Mouse (Mus musculus) stomach, embryonic 16.5 days (tissue): ENCODE measurements at regions not wholly inside any gene's neighbourhood (a gene's known extent, or its start where the extent isn't known, plus 50 kb on each side); places are given as distances from the start of the nearest gene placed in this dataset.

Experiments used
- ATAC-seq: fragments of 200-750 bp; cut with Nextera tagmentation; 2 replicates; pipeline ENCODE4 v1.8.0; 2017; ENCODE audit warnings: moderate number of reproducible peaks, moderate TSS enrichment; ENCODE audit not compliant: insufficient read depth, low FRiP score
- H3K27ac ChIP-seq: fragments of 300-500 bp; sonication (generic); 2 replicates; pipeline ENCODE4 v1.5.1; 2014; ENCODE audit warnings: low read length
- H3K27me3 ChIP-seq: fragments of 300-500 bp; sonication (generic); 2 replicates; pipeline ENCODE4 v1.6.1; 2014; ENCODE audit warnings: low read length, control low read depth, mixed read lengths; ENCODE audit not compliant: control insufficient read depth, insufficient read depth
- H3K36me3 ChIP-seq: fragments of 300-500 bp; sonication (generic); 2 replicates; pipeline ENCODE4 v1.6.1; 2014; ENCODE audit warnings: low read length; ENCODE audit not compliant: control insufficient read depth, insufficient read depth
- H3K4me1 ChIP-seq: fragments of 300-500 bp; sonication (generic); 2 replicates; pipeline ENCODE4 v1.6.1; 2014; ENCODE audit warnings: low read length, control low read depth, mixed read lengths; ENCODE audit not compliant: control insufficient read depth, insufficient read depth
- H3K4me2 ChIP-seq: fragments of 300-500 bp; sonication (generic); 2 replicates; pipeline ENCODE4 v1.6.1; 2014; ENCODE audit warnings: low read depth, low read length, mixed read lengths
- H3K4me3 ChIP-seq: fragments of 300-500 bp; sonication (generic); replicated peaks from 2 replicates; pipeline ENCODE4 v1.5.1; 2014; ENCODE audit warnings: mild to moderate bottlenecking, low read length
- H3K9ac ChIP-seq: fragments of 300-500 bp; sonication (generic); 2 replicates; pipeline ENCODE4 v1.6.1; 2014; ENCODE audit warnings: low read length
- H3K9me3 ChIP-seq: fragments of 300-500 bp; sonication (generic); replicated peaks from 2 replicates; pipeline ENCODE4 v1.6.1; 2016; ENCODE audit warnings: low read length, control low read depth; ENCODE audit not compliant: control insufficient read depth
- WGBS: fragments of 180-500 bp; shearing (Covaris S2); extraction: QIAGEN DNeasy Blood & Tissue Kit; methylation state at CpG from one replicate; pipeline ENCODE4 v1.1.7; 2014; 5-methylcytosine and 5-hydroxymethylcytosine counted together

DNA sequence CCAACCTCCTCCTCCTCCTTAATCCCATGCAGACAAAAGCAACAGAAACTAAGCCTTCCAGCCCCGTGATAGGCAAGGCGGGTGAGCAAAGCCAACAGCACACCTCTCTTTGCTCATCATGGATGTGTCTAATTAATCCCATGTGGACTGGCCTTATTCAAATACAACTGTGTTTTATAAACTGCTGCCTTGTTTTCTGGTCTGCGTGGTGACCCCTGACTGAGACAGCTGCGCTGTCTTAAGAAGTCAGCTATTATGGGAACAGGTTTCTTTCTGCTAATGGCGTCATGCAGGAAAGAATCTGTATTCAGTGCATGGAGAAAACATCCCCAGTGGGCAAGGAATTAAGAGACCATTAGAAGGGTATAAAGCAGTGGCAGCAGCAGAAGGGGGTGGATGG, 161.6 kb upstream of the Kiz start:
- Histone ChIP-seq H3K36me3 (no peaks in the 10 kb centered on the region), H3K9me3 (no peaks in the 10 kb centered on the region), H3K27me3 (no peaks in the 10 kb centered on the region), H3K9ac (no peak overlapping the region), H3K4me3 (no peak overlapping the region), H3K4me2 (no peak overlapping the region), H3K4me1 (0 out of 2 replicates have a peak, but pooled peaks cover 4% of the 10 kb centered on the region), H3K27ac (no peak overlapping the region)
- ATAC-seq: no peak; the same call in 1 of the 2 replicates
- 41% methylated on average over 5 of the region's 5 CpGs for WGBS

DNA sequence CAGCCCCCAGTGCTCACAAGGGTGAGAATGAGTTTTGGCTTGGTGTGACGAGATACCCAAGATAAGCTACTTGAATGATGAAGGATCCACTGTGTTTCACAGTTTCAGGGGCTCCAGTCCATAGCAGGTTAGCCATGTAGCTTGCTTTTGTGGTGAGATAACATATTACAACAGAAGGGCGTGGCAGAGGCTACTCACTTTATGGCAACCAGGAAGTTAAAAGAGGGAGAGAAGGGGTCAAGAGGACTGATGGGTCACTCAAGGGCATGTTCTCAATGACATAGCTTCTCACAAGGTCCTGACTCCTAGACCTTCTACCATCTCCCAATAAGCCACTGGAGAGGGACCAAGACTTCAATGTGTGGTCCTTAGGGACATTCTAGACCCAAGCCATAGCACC, 159.4 kb upstream of the Kiz start:
- H3K4me1 ChIP-seq: 0 out of 2 replicates have a peak, but pooled peaks cover 4% of the 10 kb centered on the region
- H3K4me3 ChIP-seq: no peak overlapping the region
- no peaks in the 10 kb centered on the region for H3K9me3 ChIP-seq
- no peak overlapping the region for H3K4me2 ChIP-seq
- 89% methylated on average over 2 of the region's 2 CpGs for WGBS
- no peak overlapping the region for H3K27ac ChIP-seq
- ATAC-seq: no peak
- no peak overlapping the region for H3K9ac ChIP-seq
- H3K36me3 ChIP-seq: no peaks in the 10 kb centered on the region
- no peaks in the 10 kb centered on the region for H3K27me3 ChIP-seq

- WGBS: 84% methylated on average over 4 of the region's 4 CpGs
- no peak overlapping the region for H3K27ac ChIP-seq
- H3K4me2 ChIP-seq: no peak overlapping the region
- 0 out of 2 replicates have a peak, but pooled peaks cover 4% of the 10 kb centered on the region for H3K4me1 ChIP-seq
- H3K27me3 ChIP-seq: no peaks in the 10 kb centered on the region
- no peaks in the 10 kb centered on the region for H3K36me3 ChIP-seq
- H3K9ac ChIP-seq: no peak overlapping the region
- ATAC-seq: no peak
- no peaks in the 10 kb centered on the region for H3K9me3 ChIP-seq
- H3K4me3 ChIP-seq: no peak overlapping the region
These were observed 158.9 kb upstream of the Kiz start for GRCm38 (mm10) chr2:146696727-146697126.

- WGBS: 58% methylated on average over 8 of the region's 8 CpGs
- no peak overlapping the region for H3K27ac ChIP-seq
- H3K4me2 ChIP-seq: no peak overlapping the region
- H3K4me1 ChIP-seq: no peaks in the 10 kb centered on the region
- H3K27me3 ChIP-seq: no peaks in the 10 kb centered on the region
- H3K36me3 ChIP-seq: no peaks in the 10 kb centered on the region
- ATAC-seq: no peak
- H3K4me3 ChIP-seq: no peak overlapping the region
- no peak overlapping the region for H3K9ac ChIP-seq
- no peaks in the 10 kb centered on the region for H3K9me3 ChIP-seq
These were observed 145.0 kb upstream of the Kiz start for GRCm38 (mm10) chr2:146710676-146711075.

GRCm38 (mm10) chr2:146721184-146721715, 134.4 kb upstream of the Kiz start:
- WGBS: 48% methylated on average over 10 of the region's 10 CpGs
- no peak for ATAC-seq

DNA sequence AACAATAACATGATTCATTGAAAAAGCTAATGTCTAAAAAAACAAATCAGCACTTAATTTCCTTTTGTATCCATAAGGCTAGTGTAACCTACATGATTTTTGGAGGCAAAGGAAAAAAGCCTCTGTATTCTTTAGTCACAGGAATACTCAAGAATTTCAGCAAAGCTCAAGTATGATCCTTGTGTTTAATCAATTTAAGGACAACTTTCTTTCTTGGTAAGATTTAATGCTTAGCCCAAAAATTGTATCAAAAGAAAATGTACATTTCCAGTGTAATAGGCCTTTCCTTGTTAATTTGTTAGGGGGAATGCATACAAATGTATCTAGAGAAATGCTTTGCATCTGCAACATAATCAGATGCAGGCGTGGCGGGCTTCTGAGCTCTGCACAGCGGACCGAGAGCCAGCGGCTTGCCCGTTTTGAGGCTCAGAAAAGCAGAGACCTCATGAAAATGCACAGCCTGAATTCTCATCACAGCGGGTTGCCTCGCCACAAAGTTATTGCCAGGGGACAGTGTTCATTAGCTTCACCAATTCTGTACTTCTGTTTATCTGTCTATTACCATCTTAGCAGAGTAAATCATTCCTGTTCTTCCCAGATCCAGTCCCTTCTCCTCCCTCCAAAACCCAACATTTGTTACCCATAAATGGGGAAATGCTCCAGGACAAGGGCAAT, 133.2 kb upstream of the Kiz start:
- Histone ChIP-seq H3K27me3 (no peaks in the 10 kb centered on the region), H3K9ac (no peak overlapping the region), H3K9me3 (no peaks in the 10 kb centered on the region), H3K36me3 (no peaks in the 10 kb centered on the region), H3K27ac (no peak overlapping the region), H3K4me2 (no peak overlapping the region), H3K4me1 (no peaks in the 10 kb centered on the region), H3K4me3 (no peak overlapping the region)
- ATAC-seq: no peak
- WGBS: 48% methylated on average over 8 of the region's 8 CpGs

More at GRCm38 (mm10) chr2:146721184-146721715, 134.4 kb upstream of the Kiz start:
- Histone ChIP-seq H3K4me3 (no peak overlapping the region), H3K9me3 (no peaks in the 10 kb centered on the region), H3K4me1 (no peaks in the 10 kb centered on the region), H3K4me2 (no peak overlapping the region), H3K36me3 (no peaks in the 10 kb centered on the region), H3K9ac (no peak overlapping the region), H3K27ac (no peak overlapping the region), H3K27me3 (no peaks in the 10 kb centered on the region)

GRCm38 (mm10) chr2:146723172-146723571, 132.5 kb upstream of the Kiz start:
- H3K27ac ChIP-seq: no peak overlapping the region
- 56% methylated on average over 9 of the region's 9 CpGs for WGBS
- H3K4me3 ChIP-seq: no peak overlapping the region
- H3K36me3 ChIP-seq: no peaks in the 10 kb centered on the region
- no peaks in the 10 kb centered on the region for H3K4me1 ChIP-seq
- ATAC-seq: no peak
- H3K27me3 ChIP-seq: no peaks in the 10 kb centered on the region
- H3K4me2 ChIP-seq: no peak overlapping the region
- H3K9ac ChIP-seq: no peak overlapping the region
- H3K9me3 ChIP-seq: no peaks in the 10 kb centered on the region

GRCm38 (mm10) chr2:146723671-146724070, 132.0 kb upstream of the Kiz start:
- Histone ChIP-seq H3K4me1 (no peaks in the 10 kb centered on the region), H3K27ac (no peak overlapping the region), H3K4me2 (no peak overlapping the region), H3K4me3 (no peak overlapping the region), H3K36me3 (no peaks in the 10 kb centered on the region), H3K9ac (no peak overlapping the region), H3K27me3 (no peaks in the 10 kb centered on the region), H3K9me3 (no peaks in the 10 kb centered on the region)
- 91% methylated on average over 4 of the region's 4 CpGs for WGBS
- no peak for ATAC-seq

GRCm38 (mm10) chr2:146724142-146724679, 131.5 kb upstream of the Kiz start:
- Histone ChIP-seq H3K27me3 (no peaks in the 10 kb centered on the region), H3K36me3 (no peaks in the 10 kb centered on the region), H3K4me1 (no peaks in the 10 kb centered on the region), H3K27ac (no peak overlapping the region), H3K9ac (no peak overlapping the region), H3K4me3 (no peak overlapping the region), H3K9me3 (no peaks in the 10 kb centered on the region), H3K4me2 (no peak overlapping the region)
- ATAC-seq: no peak
- WGBS: 56% methylated on average over 10 of the region's 10 CpGs
